Mouse (Mus musculus): ENCODE results near the gene Micall1.

GRCm38 (mm10) chr15:79135332-79135731, 26.6 kb downstream of the Micall1 start:
- TF ChIP-seq CTCF (IDR thresholded peaks at IDR 0.05; ENCODE audit: low read depth) (no peak), EP300 (IDR thresholded peaks at IDR 0.05; ENCODE audit: low read depth) (no peak)
